Mouse (Mus musculus): ENCODE data around the gene Hist1h1e. TPM values are rescaled to one million over a fixed set of nuclear protein-coding genes. Genes with fewer than 3 reads are reported as not detected.
"Not testable (repeated sequence)": the region's sequence is repeated elsewhere in the genome, so short reads cannot be mapped to it uniquely, and the experiment has no call there.

Gene Hist1h1e
- polyA plus RNA-seq, 1 experiment from 2014 or later, result 27.0 TPM

GRCm38 (mm10) chr13:23586099-23586939 lies 36.0 kb downstream of the Hist1h1e start:
- Histone ChIP-seq H3K27me3 (no peaks in the 10 kb centered on the region), H3K9ac (replicated peaks) (peak overlapping the region; percentile 44), H3K4me1 (peaks cover 34% of the 10 kb centered on the region), H3K9me3 (no peaks in the 10 kb centered on the region), H3K27ac (replicated peaks) (peak overlapping the region; percentile 95), H3K36me3 (no peaks in the 10 kb centered on the region), H3K4me2 (replicated peaks) (peak overlapping the region; percentile 60), H3K4me3 (peak overlapping the region; percentile 48)
- WGBS, result 2% methylated on average over 22 of the region's 22 CpGs
- ATAC-seq (ENCODE audit: low FRiP score, low read depth), result no peak; the same call in 1 of the 2 replicates

- WGBS, result under 1% methylated on average over 27 of the region's 36 CpGs
- peak overlapping the region; percentile 62 for H3K9ac ChIP-seq (replicated peaks)
- H3K36me3 ChIP-seq, H3K9me3 ChIP-seq, H3K27me3 ChIP-seq: not testable (repeated sequence)
- peaks cover 34% of the 10 kb centered on the region for H3K4me1 ChIP-seq
- peak overlapping the region; percentile 95 for H3K27ac ChIP-seq (replicated peaks)
- ATAC-seq (ENCODE audit: low FRiP score, low read depth), result peak; percentile 84
- peak overlapping the region; percentile 77 for H3K4me2 ChIP-seq (replicated peaks)
- H3K4me3 ChIP-seq, result peak overlapping the region; percentile 48
These were observed 36.8 kb downstream of the Hist1h1e start for GRCm38 (mm10) chr13:23585442-23586098.

DNA sequence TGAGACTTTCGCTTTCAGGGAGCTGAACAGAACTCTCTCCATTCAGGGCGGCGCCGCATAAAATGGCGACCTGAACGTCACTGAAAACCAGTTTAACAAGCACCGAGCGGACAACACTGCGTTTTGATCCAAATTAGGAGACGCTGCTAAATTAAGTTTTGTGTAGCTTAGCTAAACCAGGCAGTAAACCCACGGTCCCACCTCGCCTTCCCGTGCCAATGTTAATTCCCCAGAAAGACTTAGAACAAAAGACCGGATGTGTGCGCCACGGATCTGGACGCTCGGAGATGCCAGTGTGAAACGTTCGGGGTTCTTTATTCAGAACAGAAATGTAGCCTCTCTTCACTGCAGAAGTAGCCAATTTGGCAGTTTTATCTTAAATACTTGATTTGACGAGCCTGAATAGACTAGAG lies 37.3 kb downstream of the Hist1h1e start:
- Histone ChIP-seq H3K36me3 (no peaks in the 10 kb centered on the region), H3K4me3 (peak overlapping the region; percentile 48), H3K27ac (replicated peaks) (peak overlapping the region; percentile 95), H3K9me3 (no peaks in the 10 kb centered on the region), H3K4me2 (replicated peaks) (peak overlapping the region; percentile 77), H3K4me1 (peaks cover 34% of the 10 kb centered on the region), H3K9ac (replicated peaks) (peak overlapping the region; percentile 62), H3K27me3 (no peaks in the 10 kb centered on the region)
- ATAC-seq (ENCODE audit: low FRiP score, low read depth), result peak; percentile 7; the same call in 1 of the 2 replicates
- WGBS, result 0% methylated on average over 21 of the region's 21 CpGs

DNA sequence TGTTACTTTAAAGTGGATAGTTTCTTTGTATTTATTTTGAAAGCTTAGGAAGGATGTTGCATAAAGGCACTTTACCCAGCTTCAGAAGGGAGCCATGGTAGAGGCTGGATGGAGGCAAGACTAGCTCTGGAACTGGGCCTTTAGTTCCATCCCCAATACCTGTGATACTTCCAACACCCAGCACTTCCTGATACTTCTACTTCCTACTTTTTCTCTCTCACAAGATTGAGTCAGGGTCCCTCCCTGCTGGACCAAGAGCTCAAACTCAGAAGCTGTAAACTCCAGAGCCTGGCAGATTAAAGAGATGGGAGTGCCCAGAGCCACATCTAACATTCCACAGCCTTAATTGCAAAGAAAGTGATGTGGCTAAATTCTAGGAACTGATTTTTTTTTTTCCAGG lies 38.0 kb downstream of the Hist1h1e start:
- Histone ChIP-seq H3K27ac (replicated peaks) (peak overlapping the region; percentile 95), H3K27me3 (no peaks in the 10 kb centered on the region), H3K9ac (replicated peaks) (peak overlapping the region; percentile 62; the same call in 1 of the 2 replicates), H3K4me2 (replicated peaks) (peak overlapping the region; percentile 77), H3K36me3 (no peaks in the 10 kb centered on the region), H3K4me1 (peaks cover 34% of the 10 kb centered on the region), H3K4me3 (peak overlapping the region; percentile 48; the same call in 1 of the 2 replicates), H3K9me3 (no peaks in the 10 kb centered on the region)
- no peak for ATAC-seq (ENCODE audit: low FRiP score, low read depth)

DNA sequence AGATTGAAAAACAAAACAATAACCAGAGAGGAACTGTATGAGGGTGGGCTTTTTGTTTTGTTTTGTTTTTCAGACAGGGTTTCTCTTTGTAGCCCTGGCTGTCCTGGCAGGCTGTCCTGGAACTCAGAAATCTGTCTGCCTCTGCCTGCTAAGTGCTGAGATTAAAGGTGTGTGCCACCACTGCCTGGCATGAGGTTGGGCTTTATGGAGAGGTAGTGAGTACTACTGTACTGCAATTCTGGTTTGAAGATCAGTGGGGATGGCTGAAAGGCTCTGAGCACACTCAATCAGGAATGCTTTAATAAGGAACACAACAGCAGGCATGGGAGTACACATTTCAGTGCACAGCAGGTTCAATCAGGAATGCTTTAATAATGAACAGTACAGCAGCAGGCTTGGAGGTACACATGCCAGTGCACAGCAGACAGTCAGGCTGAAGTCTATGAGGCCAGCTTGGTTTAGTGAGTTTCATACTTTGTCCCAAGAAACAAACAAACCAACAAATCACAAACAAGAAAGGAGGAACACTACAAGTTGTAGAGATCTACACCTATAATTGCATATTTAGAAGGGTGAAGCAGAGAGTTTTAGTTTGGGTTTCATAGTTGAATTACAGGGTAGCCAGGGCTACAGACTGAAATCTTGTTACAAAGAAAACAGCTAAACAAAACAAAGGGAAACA lies 38.8 kb downstream of the Hist1h1e start:
- peaks cover 34% of the 10 kb centered on the region for H3K4me1 ChIP-seq
- H3K4me2 ChIP-seq (replicated peaks), result peak overlapping the region; percentile 82
- no peaks in the 10 kb centered on the region for H3K36me3 ChIP-seq
- ATAC-seq (ENCODE audit: low FRiP score, low read depth), result no peak
- H3K27me3 ChIP-seq, result no peaks in the 10 kb centered on the region
- H3K27ac ChIP-seq (replicated peaks), result peak overlapping the region; percentile 95
- H3K9me3 ChIP-seq, result no peaks in the 10 kb centered on the region
- no peak overlapping the region for H3K9ac ChIP-seq (replicated peaks)
- H3K4me3 ChIP-seq, result no peak overlapping the region

GRCm38 (mm10) chr13:23582219-23583056 lies 39.9 kb downstream of the Hist1h1e start:
- Histone ChIP-seq H3K9ac (replicated peaks) (peak overlapping the region; percentile 70), H3K4me3 (peak overlapping the region; percentile 51), H3K9me3 (no peaks in the 10 kb centered on the region), H3K36me3 (no peaks in the 10 kb centered on the region), H3K27me3 (no peaks in the 10 kb centered on the region), H3K4me1 (peaks cover 34% of the 10 kb centered on the region), H3K4me2 (replicated peaks) (peak overlapping the region; percentile 82), H3K27ac (replicated peaks) (peak overlapping the region; percentile 95)
- WGBS, result 4% methylated on average over 6 of the region's 6 CpGs
- ATAC-seq (ENCODE audit: low FRiP score, low read depth), result no peak

- peak within 1 kb of the TSS; percentile 70 for H3K9ac ChIP-seq (replicated peaks)
- no peaks in the 10 kb centered on the region for H3K27me3 ChIP-seq
- peak within 1 kb of the TSS; percentile 51 for H3K4me3 ChIP-seq
- no peaks in the 10 kb centered on the region for H3K9me3 ChIP-seq
- peaks cover 38% of the 10 kb centered on the region for H3K4me1 ChIP-seq
- peak within 1 kb of the TSS; percentile 95 for H3K27ac ChIP-seq (replicated peaks)
- no peaks in the 10 kb centered on the region for H3K36me3 ChIP-seq
- peak; percentile 89 for ATAC-seq (ENCODE audit: low FRiP score, low read depth)
- WGBS, result under 1% methylated on average over 43 of the region's 43 CpGs
- peak within 1 kb of the TSS; percentile 82 for H3K4me2 ChIP-seq (replicated peaks)
These were observed 40.7 kb downstream of the Hist1h1e start, which contains the start of gene Hist1h4d for GRCm38 (mm10) chr13:23581408-23582218. Gene Hist1h4d, plus strand, starts transcription at chr13:23581598.

- H3K36me3 ChIP-seq, result no peaks in the 10 kb centered on the region
- no peaks in the 10 kb centered on the region for H3K9me3 ChIP-seq
- no peaks in the 10 kb centered on the region for H3K27me3 ChIP-seq
- no peak overlapping the region for H3K4me3 ChIP-seq
- H3K27ac ChIP-seq (replicated peaks), result no peak overlapping the region
- 90% methylated on average over 1 of the region's 1 CpGs for WGBS
- no peak overlapping the region for H3K4me2 ChIP-seq (replicated peaks)
- H3K4me1 ChIP-seq, result peaks cover 32% of the 10 kb centered on the region
- H3K9ac ChIP-seq (replicated peaks), result no peak overlapping the region
- no peak for ATAC-seq (ENCODE audit: low FRiP score, low read depth)
These were observed 44.5 kb downstream of the Hist1h1e start for GRCm38 (mm10) chr13:23577835-23578234.

- H3K27me3 ChIP-seq, result no peaks in the 10 kb centered on the region
- 51% methylated on average over 6 of the region's 6 CpGs for WGBS
- H3K27ac ChIP-seq (replicated peaks), result peak overlapping the region; percentile 80
- no peaks in the 10 kb centered on the region for H3K9me3 ChIP-seq
- H3K4me2 ChIP-seq (replicated peaks), result peak overlapping the region; percentile 66
- no peaks in the 10 kb centered on the region for H3K36me3 ChIP-seq
- H3K4me1 ChIP-seq, result peaks cover 30% of the 10 kb centered on the region
- H3K9ac ChIP-seq (replicated peaks), result peak overlapping the region; percentile 75
- H3K4me3 ChIP-seq, result peak overlapping the region; percentile 47
- ATAC-seq (ENCODE audit: low FRiP score, low read depth), result no peak
These were observed 45.3 kb downstream of the Hist1h1e start for GRCm38 (mm10) chr13:23576906-23577639.

- Histone ChIP-seq H3K4me2 (replicated peaks) (peak overlapping the region; percentile 66), H3K4me1 (peaks cover 29% of the 10 kb centered on the region), H3K9me3 (no peaks in the 10 kb centered on the region), H3K4me3 (peak overlapping the region; percentile 47), H3K27me3 (no peaks in the 10 kb centered on the region), H3K27ac (replicated peaks) (peak overlapping the region; percentile 80), H3K9ac (replicated peaks) (peak overlapping the region; percentile 75), H3K36me3 (no peaks in the 10 kb centered on the region)
- WGBS, result 2% methylated on average over 7 of the region's 7 CpGs
- no peak for ATAC-seq (ENCODE audit: low FRiP score, low read depth)
These were observed 45.9 kb downstream of the Hist1h1e start for GRCm38 (mm10) chr13:23576351-23576881.
